Mouse (Mus musculus): ENCODE measurements at regions not wholly inside any gene's neighbourhood (a gene's known extent, or its start where the extent isn't known, plus 50 kb on each side); places are given as distances from the start of the nearest gene placed in this dataset.

GRCm38 (mm10) chr13:54318601-54319000, 52.5 kb upstream of the Cplx2 start:
- TF ChIP-seq NANOG (IDR thresholded peaks at IDR 0.05; ENCODE audit: borderline replicate concordance, low read length) (no peak), CTCF (conservative IDR thresholded peaks at IDR 0.05; ENCODE audit: low read length) (no peak)
